Mouse (Mus musculus): ENCODE measurements at regions not wholly inside any gene's neighbourhood (a gene's known extent, or its start where the extent isn't known, plus 50 kb on each side); places are given as distances from the start of the nearest gene placed in this dataset.

DNA sequence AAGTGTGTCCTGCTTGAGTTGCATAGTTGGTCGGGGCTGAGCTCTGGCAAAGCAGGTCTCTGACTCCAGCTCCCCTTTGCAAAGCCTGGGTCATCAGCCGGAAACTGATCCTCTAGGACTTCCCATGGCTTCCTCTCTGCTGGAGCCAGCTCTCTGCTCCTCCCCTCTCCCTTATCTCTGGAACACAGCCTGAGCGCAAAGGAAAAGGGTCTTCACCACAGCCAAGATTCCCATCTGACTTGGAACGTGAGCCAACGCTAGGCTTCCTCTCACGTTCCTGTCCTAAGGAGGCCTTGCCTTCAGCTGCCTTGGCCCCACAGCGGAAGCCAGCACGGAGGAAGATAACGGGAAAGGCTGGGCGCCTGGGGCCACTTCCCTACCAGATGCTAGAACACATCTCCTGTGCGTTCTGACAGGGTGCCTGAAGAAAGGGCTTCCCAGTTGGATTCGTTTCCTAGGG is 129.5 kb downstream of the Psmg1 start:
- TF ChIP-seq POLR2A (IDR thresholded peaks at IDR 0.05; ENCODE audit: extremely low read depth, insufficient read depth, low read length) (no peak), CTCF (IDR thresholded peaks at IDR 0.05; ENCODE audit: low read depth, low read length) (no peak)
